In the genomic region with DNA sequence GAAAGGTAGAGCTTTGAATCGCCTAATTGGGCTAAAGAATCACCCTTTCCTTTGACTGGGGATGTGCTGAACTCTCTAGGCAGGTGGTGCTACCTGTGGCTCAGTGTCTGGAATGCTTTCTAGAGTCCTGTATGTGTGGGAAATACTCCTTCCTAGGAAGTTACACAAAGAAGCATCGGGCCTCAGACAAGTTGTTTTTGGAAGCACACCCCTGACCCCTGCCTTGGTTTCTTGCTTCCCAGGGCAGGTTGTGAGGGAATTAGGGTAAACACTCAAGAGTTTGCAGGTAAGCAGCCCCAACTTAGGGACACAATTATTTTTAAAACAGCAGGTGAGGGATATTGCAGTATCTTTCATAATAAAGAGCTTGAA, we compare ENCODE assay signal across 8 mouse cellular contexts. TPM values are rescaled to one million over a fixed set of nuclear protein-coding genes. Genes with fewer than 3 reads are reported as not detected.
A peak's percentile ranks its signal among the peaks of the same experiment; 100 is the strongest.
DNase-seq lines count a peak whose midpoint lies in the region; ATAC-seq and TF ChIP-seq lines count a peak whose summit lies in the region.
"Had no signal": no experiment of that assay in that cellular context is flagged by ENCODE, and none has a peak within 500 bp of the region (broad histone marks: within the 10 kb centered on the region; RNA-seq: fewer than 3 reads in every experiment).

No protein-coding gene starts in this region.

- H3K27me3 ChIP-seq in lung, embryonic 15.5 days = no peaks in the 10 kb centered on the region
- no peaks in the 10 kb centered on the region for H3K27me3 ChIP-seq in limb, embryonic 10.5 days (ENCODE audit: low read depth, poor library complexity, severe bottlenecking)

- no peak for TF ChIP-seq POLR2A in embryonic fibroblast, embryonic 13.5 days (IDR thresholded peaks at IDR 0.05; ENCODE audit: low read depth, low read length)
- no peak for TF ChIP-seq POLR2A in olfactory bulb, adult 2 months (IDR thresholded peaks at IDR 0.05; ENCODE audit: insufficient read depth, low read depth, low read length)

- H3K9me3 ChIP-seq in lung, embryonic 15.5 days = no peaks in the 10 kb centered on the region
- no peaks in the 10 kb centered on the region for H3K9me3 ChIP-seq in limb, embryonic 10.5 days (replicated peaks)

- peaks cover 17% of the 10 kb centered on the region for H3K4me1 ChIP-seq in lung, embryonic 15.5 days
- H3K4me1 ChIP-seq in embryonic fibroblast, embryonic 13.5 days (ENCODE audit: control insufficient read depth, insufficient read depth, low read length) = peaks cover 12% of the 10 kb centered on the region
- H3K4me1 ChIP-seq in limb, embryonic 10.5 days = peaks cover 26% of the 10 kb centered on the region
- H3K4me1 ChIP-seq in olfactory bulb, adult 2 months (ENCODE audit: control insufficient read depth, insufficient read depth, low read length) = peaks cover 6% of the 10 kb centered on the region

- TF ChIP-seq CTCF in embryonic fibroblast, embryonic 13.5 days (IDR thresholded peaks at IDR 0.05; ENCODE audit: borderline replicate concordance, insufficient read depth, low read length) = no peak
- no peak for TF ChIP-seq CTCF in olfactory bulb, adult 2 months (IDR thresholded peaks at IDR 0.05; ENCODE audit: insufficient read depth, low read depth, low read length)

- ATAC-seq in lung, embryonic 15.5 days (ENCODE audit: borderline replicate concordance, extremely low read depth, low FRiP score, low TSS enrichment) = no peak
- ATAC-seq in activated CD4-positive, CD25-positive, alpha-beta regulatory T cell, adult 4 months = no peak

- peak overlapping the region; percentile 92 for H3K9ac ChIP-seq in lung, embryonic 15.5 days

- peak overlapping the region; percentile 91; the same call in 1 of the 2 replicates for H3K27ac ChIP-seq in lung, embryonic 15.5 days
- no peak overlapping the region for H3K27ac ChIP-seq in embryonic fibroblast, embryonic 13.5 days (ENCODE audit: insufficient read depth, low read length)
- peak overlapping the region; percentile 91 for H3K27ac ChIP-seq in limb, embryonic 10.5 days
- no peak overlapping the region for H3K27ac ChIP-seq in olfactory bulb, adult 2 months (ENCODE audit: insufficient read depth, low read depth, low read length)

- 15% methylated on average over 2 of the region's 2 CpGs for WGBS in lung, embryonic 15.5 days
- 19% methylated on average over 2 of the region's 2 CpGs for WGBS in limb, embryonic 10.5 days
- WGBS in olfactory bulb, adult 2 months = 3% methylated on average over 2 of the region's 2 CpGs

- peak overlapping the region; percentile 89 for H3K4me3 ChIP-seq in lung, embryonic 15.5 days
- H3K4me3 ChIP-seq in embryonic fibroblast, embryonic 13.5 days (ENCODE audit: insufficient read depth, low read length) = peak overlapping the region; percentile 76
- peak overlapping the region; percentile 87 for H3K4me3 ChIP-seq in limb, embryonic 10.5 days
- peak overlapping the region; percentile 93 for H3K4me3 ChIP-seq in olfactory bulb, adult 2 months (ENCODE audit: insufficient read depth, low read depth, low read length)

- peaks cover 44% of the 10 kb centered on the region for H3K36me3 ChIP-seq in lung, embryonic 15.5 days
- H3K36me3 ChIP-seq in limb, embryonic 10.5 days = peaks cover 60% of the 10 kb centered on the region

- peak overlapping the region; percentile 68 for H3K4me2 ChIP-seq in lung, embryonic 15.5 days

- no peak for DNase-seq in lung, postnatal 14 days
- DNase-seq in limb, embryonic 10.5 days (ENCODE audit: low spot score) = no peak
- no peak for DNase-seq in testis, postnatal 14 days (ENCODE audit: low spot score)
- DNase-seq: lung, adult 18-20 months had no signal

RNA-seq across cellular contexts. Expression of gene Crtc2, which starts 1.2 kb away (rescaled TPM):
- 19.9 and 21.1 TPM in 2 replicates for polyA plus RNA-seq in lung, embryonic 15.5 days (2015; fragmentation: Nextera tagmentation; extraction: Ambion mirVana)
- 29.5 and 34.3 TPM in 2 replicates for polyA plus RNA-seq in embryonic fibroblast, embryonic 13.5 days (2011; ENCODE audit: insufficient read length, low read depth, missing spikeins)
- polyA plus RNA-seq in limb, embryonic 10.5 days (2016; fragmentation: Nextera tagmentation; extraction: Ambion mirVana) = 26.5 and 31.6 TPM in 2 replicates
- polyA plus RNA-seq in olfactory bulb, adult 2 months (2012; ENCODE audit: insufficient read depth, insufficient read length, low replicate concordance, missing spikeins) = not detected in 2 replicates
- polyA plus RNA-seq in activated CD4-positive, CD25-positive, alpha-beta regulatory T cell, adult 4 months (2017; shearing (Covaris generic)) = 10 to 100 TPM; 33.2 to 42.9 TPM

RNA-seq across cellular contexts. Expression of gene Slc39a1, which starts 7.2 kb away (rescaled TPM):
- 94.7 and 102 TPM in 2 replicates for polyA plus RNA-seq in lung, embryonic 15.5 days (2015; fragmentation: Nextera tagmentation; extraction: Ambion mirVana)
- polyA plus RNA-seq in embryonic fibroblast, embryonic 13.5 days (2011; ENCODE audit: insufficient read length, low read depth, missing spikeins) = 253 and 312 TPM in 2 replicates
- 55.6 and 60.1 TPM in 2 replicates for polyA plus RNA-seq in limb, embryonic 10.5 days (2016; fragmentation: Nextera tagmentation; extraction: Ambion mirVana)
- polyA plus RNA-seq in olfactory bulb, adult 2 months (2012; ENCODE audit: insufficient read depth, insufficient read length, low replicate concordance, missing spikeins) = not detected in 2 replicates
- 10 to 100 TPM; 48.5 to 65.9 TPM for polyA plus RNA-seq in activated CD4-positive, CD25-positive, alpha-beta regulatory T cell, adult 4 months (2017; shearing (Covaris generic))

RNA-seq across cellular contexts. Expression of gene Dennd4b, which starts 9.8 kb away (rescaled TPM):
- 3.4 and 4.8 TPM in 2 replicates for polyA plus RNA-seq in lung, embryonic 15.5 days (2015; fragmentation: Nextera tagmentation; extraction: Ambion mirVana)
- polyA plus RNA-seq in embryonic fibroblast, embryonic 13.5 days (2011; ENCODE audit: insufficient read length, low read depth, missing spikeins) = 6.8 and 10.3 TPM in 2 replicates
- polyA plus RNA-seq in limb, embryonic 10.5 days (2016; fragmentation: Nextera tagmentation; extraction: Ambion mirVana) = 3.4 and 5.1 TPM in 2 replicates
- not detected in 2 replicates for polyA plus RNA-seq in olfactory bulb, adult 2 months (2012; ENCODE audit: insufficient read depth, insufficient read length, low replicate concordance, missing spikeins)
- polyA plus RNA-seq in activated CD4-positive, CD25-positive, alpha-beta regulatory T cell, adult 4 months (2017; shearing (Covaris generic)) = 10 to 100 TPM; 15.8 to 25.5 TPM

RNA-seq across cellular contexts. Expression of gene Creb3l4, which starts 11.9 kb away (rescaled TPM):
- polyA plus RNA-seq in lung, embryonic 15.5 days (2015; fragmentation: Nextera tagmentation; extraction: Ambion mirVana) = 6.0 and 6.3 TPM in 2 replicates
- 2.0 and 2.3 TPM in 2 replicates for polyA plus RNA-seq in embryonic fibroblast, embryonic 13.5 days (2011; ENCODE audit: insufficient read length, low read depth, missing spikeins)
- polyA plus RNA-seq in limb, embryonic 10.5 days (2016; fragmentation: Nextera tagmentation; extraction: Ambion mirVana) = 4.0 and 8.9 TPM in 2 replicates
- not detected in 2 replicates for polyA plus RNA-seq in olfactory bulb, adult 2 months (2012; ENCODE audit: insufficient read depth, insufficient read length, low replicate concordance, missing spikeins)
- not detected for polyA plus RNA-seq in activated CD4-positive, CD25-positive, alpha-beta regulatory T cell, adult 4 months (2017; shearing (Covaris generic))

RNA-seq across cellular contexts. Expression of gene Jtb, which starts 23.8 kb away (rescaled TPM):
- 90.2 and 100 TPM in 2 replicates for polyA plus RNA-seq in lung, embryonic 15.5 days (2015; fragmentation: Nextera tagmentation; extraction: Ambion mirVana)
- 47.1 and 47.5 TPM in 2 replicates for polyA plus RNA-seq in embryonic fibroblast, embryonic 13.5 days (2011; ENCODE audit: insufficient read length, low read depth, missing spikeins)
- 71.4 and 73.5 TPM in 2 replicates for polyA plus RNA-seq in limb, embryonic 10.5 days (2016; fragmentation: Nextera tagmentation; extraction: Ambion mirVana)
- polyA plus RNA-seq in olfactory bulb, adult 2 months (2012; ENCODE audit: insufficient read depth, insufficient read length, low replicate concordance, missing spikeins) = not detected in 2 replicates
- polyA plus RNA-seq in activated CD4-positive, CD25-positive, alpha-beta regulatory T cell, adult 4 months (2017; shearing (Covaris generic)) = 10 to 100 TPM; 74.8 to 85.6 TPM

Comparison
In these comparisons a context has a peak if more than half of its experiments do, and no peak if none do; other contexts are left out.
1. H3K27ac ChIP-seq: peak in lung, embryonic 15.5 days (single experiment) and limb, embryonic 10.5 days (single experiment); none in embryonic fibroblast, embryonic 13.5 days (single experiment) and olfactory bulb, adult 2 months (single experiment).
2. RNA of gene Crtc2, which starts 1.2 kb away (polyA plus RNA-seq): 33.2 to 42.9 TPM in activated CD4-positive, CD25-positive, alpha-beta regulatory T cell, adult 4 months, 29.5 to 34.3 TPM in embryonic fibroblast, embryonic 13.5 days, 26.5 to 31.6 TPM in limb, embryonic 10.5 days and 19.9 to 21.1 TPM in lung, embryonic 15.5 days; not detected in olfactory bulb, adult 2 months; every median in the first group is over 10 times any median in the second.
3. Peak in every context shown above with its lines, with median percentiles within 50 percentile points of each other: H3K4me3 ChIP-seq.